Mouse (Mus musculus) testis, adult 10 weeks (tissue): Measurements from ENCODE around the gene Hmx3. TPM values are rescaled to one million over a fixed set of nuclear protein-coding genes. Genes with fewer than 3 reads are reported as not detected.

Experiments
- polyA plus RNA-seq: library from polyadenylated mRNA; stranded (reverse); fragments of 350-450 nt; fragmentation: Illumina TruSeq; extraction: RNeasy Lipid Tissue Mini Kit (QIAGEN cat#74804); gene quantifications from one replicate; pipeline ENCODE4 v1.2.3, GENCODE M21; 2014; ENCODE audit warnings: low read depth, low replicate concordance

Hmx3 gene
- not detected for polyA plus RNA-seq

DNA sequence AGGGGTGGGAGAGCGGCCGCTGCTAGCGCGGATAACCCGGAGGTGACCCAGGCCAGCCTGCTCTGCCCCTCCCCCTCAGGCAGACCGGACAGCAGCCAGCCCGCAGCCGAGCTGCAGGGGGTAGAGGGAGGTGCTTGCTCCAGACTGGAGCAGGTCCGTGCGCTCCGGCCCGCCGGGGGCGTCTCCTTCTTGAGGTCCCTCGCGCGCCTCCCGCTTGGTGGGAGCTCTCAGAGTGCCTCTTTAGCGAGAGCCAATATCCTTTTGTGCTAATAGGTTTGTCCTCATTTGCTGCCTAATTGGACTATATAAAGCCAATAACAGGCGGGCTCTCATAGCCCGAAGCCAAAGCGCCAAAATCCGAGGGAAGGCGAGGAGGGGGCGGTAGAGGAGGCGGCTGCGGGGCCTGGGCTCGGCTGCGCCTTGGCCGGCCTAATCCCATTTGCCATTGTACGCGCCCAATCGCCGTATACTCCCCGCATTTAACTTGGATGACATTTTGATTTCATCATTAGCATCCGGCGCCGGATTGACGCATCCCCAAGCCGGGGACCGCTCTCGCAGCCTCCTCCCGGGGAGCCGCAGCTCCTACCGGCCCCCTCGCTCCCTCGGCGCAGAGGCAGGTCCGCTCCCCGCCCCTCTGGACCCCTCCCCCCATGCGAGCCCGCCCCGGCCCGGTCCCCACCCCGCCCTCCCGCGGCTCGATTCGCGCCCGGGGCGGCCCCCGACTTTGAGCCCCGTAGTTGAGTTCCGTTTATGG lies at the start of gene Hmx3:
Gene Hmx3, plus strand, starts transcription at position 753 of the 757 bp plus-strand sequence.

DNA sequence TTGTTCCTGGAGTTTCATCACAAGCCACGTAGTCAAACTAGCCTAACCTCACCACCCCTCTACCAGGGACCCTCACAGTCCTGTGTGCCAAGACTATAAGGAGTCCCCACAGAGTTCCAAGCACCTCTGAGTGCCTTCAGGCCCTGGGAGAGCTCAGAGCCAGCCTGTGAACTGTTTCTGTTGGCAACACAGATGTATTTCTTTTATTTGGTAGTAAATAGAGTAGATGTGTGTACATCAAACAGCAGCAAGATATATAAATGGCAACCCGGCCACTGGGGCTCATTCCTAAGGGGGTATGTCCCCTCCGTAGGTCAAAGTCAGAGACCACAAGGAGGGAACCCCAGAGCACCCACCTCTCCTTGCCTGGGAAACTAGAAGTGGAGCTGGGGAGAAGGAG lies 5.8 kb downstream of the Hmx3 start, which contains the start of gene Hmx2:
Gene Hmx2, plus strand, starts transcription at position 301 of the 400 bp plus-strand sequence.

DNA sequence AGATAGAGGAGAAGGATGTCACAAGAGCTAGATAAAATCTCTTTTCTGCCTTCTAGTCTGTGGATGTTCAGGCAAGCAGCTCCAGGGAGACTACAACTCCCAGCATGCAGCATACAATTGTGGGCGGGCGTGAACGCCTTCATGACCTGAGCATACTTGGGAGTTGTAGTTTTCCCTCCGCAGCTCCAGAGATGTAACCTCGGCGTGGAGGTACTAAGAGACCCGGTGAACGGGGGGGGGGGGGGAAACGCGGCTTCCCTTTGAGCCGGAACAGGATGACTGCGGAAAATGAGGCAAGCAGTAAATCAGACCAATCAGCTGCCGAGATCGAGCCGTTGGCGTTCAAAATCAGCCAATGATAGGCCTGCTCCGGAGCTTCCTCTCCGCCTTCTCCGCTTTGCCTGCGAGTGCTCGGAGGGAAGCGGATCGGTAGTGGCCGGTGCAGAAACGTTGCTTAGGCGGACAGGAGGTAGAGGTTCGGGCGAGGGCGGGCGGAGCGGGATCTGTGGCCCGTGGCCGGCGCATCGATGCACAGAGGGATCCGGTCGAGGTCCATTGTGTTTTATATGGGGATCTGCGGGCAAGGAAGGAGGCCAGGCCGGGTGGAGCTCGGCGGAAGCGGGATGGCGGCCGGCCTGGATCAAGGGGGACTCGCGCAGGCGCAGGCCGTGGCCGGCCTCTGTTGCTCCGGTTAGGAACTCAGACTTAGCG lies 17.5 kb downstream of the Hmx3 start, which contains the start of gene Bub3:
Gene Bub3, plus strand, starts transcription at position 237 of the 711 bp plus-strand sequence.

Other genes starting within 250 kb of the Hmx3 start
- gene Cuzd1, start 220.6 kb upstream of the Hmx3 start, polyA plus RNA-seq: 10.8 TPM
- gene Fam24b, start 213.4 kb upstream of the Hmx3 start, polyA plus RNA-seq: 273 TPM
- gene Fam24a, start 209.0 kb upstream of the Hmx3 start, polyA plus RNA-seq: 91.6 TPM
- gene 2310057M21Rik, start 180.1 kb upstream of the Hmx3 start, polyA plus RNA-seq: 12.9 TPM
- gene Pstk, start 171.7 kb upstream of the Hmx3 start, polyA plus RNA-seq: 25.9 TPM
- 31.7 TPM for gene Ikzf5, start 132.3 kb upstream of the Hmx3 start, polyA plus RNA-seq
- 84.8 TPM for gene Acadsb, start 132.3 kb upstream of the Hmx3 start, polyA plus RNA-seq
- gene Hmx2, start 5.9 kb downstream of the Hmx3 start, polyA plus RNA-seq: not detected
- 21.7 TPM for gene Bub3, start 17.4 kb downstream of the Hmx3 start, polyA plus RNA-seq